Mouse (Mus musculus) brain, adult 2 months (tissue): ENCODE data around the gene Btbd2.
A peak's percentile ranks its signal among the peaks of the same experiment; 100 is the strongest.

Experiments used
- DNase-seq: peaks from one replicate; pipeline ENCODE4 v3.0.0; 2011; ENCODE audit warnings: low read depth, low spot score

Gene Btbd2

GRCm38 (mm10) chr10:80671251-80671650, 14.4 kb upstream of the Btbd2 start:
- no peak for DNase-seq

GRCm38 (mm10) chr10:80670531-80670930, 13.7 kb upstream of the Btbd2 start:
- DNase-seq: no peak

DNA sequence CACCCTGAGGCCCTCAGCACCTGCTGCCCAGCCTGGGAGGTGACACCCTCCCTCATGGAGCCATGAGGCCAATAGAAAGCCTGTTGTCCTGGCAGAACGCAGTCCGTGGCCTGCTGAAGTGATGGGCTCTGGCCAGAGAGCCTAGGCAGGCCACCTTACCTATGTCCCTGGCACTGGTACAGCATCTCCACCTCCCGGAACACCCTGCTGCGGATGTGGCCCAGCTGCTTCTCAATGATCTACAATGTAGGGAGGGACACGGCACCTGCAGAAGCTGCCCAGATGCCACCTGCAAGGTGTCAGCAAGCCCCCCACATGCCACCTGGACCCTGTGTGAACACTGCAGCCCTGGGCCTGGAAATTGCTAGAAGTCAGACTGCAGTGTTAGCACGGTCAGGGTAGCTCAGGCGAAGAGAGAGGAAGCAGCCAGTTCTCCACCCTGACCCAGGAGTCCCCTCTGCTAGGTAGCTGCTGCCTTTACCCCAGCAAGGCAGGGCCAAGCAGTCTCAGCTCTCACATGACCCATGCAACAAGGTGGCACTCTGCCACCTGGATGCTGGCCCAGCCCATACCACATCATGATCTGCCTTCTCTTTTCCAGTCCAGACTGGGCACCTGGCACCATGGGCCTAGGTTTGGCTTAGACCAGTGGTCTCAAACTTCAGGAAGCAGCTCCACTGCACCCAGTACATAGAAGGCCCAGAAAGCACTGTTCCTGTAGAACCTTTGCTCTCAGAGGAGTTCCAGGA, 13.0 kb upstream of the Btbd2 start:
- DNase-seq: peak; percentile 82

- DNase-seq: no peak
Measured at GRCm38 (mm10) chr10:80669018-80669417, 12.1 kb upstream of the Btbd2 start.

DNA sequence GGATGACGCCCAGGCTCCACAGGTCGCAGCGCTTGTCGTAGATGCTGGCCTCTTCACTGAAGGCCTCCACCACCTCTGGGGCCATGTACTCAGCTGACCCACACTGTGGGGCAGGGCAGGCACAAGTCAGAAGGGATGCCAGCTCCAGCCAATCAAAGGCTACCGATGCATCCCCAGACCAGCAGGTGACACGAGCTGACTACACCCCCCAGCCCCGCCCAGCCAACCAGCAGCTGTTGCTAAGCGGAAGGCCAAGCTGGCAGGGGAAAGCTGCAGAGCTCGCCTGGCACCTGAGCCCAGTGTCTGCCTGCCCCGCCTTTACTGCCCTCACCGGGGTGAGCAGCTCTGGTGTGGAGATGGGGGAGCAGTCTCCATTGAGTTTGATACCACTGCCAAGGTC, 11.7 kb upstream of the Btbd2 start:
- peak; percentile 87 for DNase-seq

GRCm38 (mm10) chr10:80666837-80667412, 10.1 kb upstream of the Btbd2 start:
- DNase-seq: no peak

GRCm38 (mm10) chr10:80665981-80666733, 9.3 kb upstream of the Btbd2 start:
- DNase-seq: no peak

GRCm38 (mm10) chr10:80665459-80665858, 8.6 kb upstream of the Btbd2 start:
- no peak for DNase-seq

DNA sequence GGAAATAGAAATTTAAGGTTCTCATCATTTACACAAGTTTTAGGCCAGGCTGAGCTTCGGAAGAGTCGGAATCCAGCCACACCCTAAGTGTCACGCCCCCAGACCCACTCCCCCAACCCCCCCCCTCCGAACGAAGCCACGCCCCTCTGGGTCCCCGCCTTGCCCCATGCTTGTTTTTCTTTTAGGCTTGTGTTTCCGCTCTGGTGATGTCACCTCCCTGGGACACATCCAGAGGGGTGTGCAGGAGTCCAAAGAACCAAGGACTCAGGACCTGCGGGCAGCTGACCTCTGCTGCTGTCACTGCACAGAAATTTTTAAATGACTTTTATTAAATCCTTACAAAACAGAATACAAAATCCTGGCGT, 8.1 kb upstream of the Btbd2 start:
- peak; percentile 52 for DNase-seq

DNA sequence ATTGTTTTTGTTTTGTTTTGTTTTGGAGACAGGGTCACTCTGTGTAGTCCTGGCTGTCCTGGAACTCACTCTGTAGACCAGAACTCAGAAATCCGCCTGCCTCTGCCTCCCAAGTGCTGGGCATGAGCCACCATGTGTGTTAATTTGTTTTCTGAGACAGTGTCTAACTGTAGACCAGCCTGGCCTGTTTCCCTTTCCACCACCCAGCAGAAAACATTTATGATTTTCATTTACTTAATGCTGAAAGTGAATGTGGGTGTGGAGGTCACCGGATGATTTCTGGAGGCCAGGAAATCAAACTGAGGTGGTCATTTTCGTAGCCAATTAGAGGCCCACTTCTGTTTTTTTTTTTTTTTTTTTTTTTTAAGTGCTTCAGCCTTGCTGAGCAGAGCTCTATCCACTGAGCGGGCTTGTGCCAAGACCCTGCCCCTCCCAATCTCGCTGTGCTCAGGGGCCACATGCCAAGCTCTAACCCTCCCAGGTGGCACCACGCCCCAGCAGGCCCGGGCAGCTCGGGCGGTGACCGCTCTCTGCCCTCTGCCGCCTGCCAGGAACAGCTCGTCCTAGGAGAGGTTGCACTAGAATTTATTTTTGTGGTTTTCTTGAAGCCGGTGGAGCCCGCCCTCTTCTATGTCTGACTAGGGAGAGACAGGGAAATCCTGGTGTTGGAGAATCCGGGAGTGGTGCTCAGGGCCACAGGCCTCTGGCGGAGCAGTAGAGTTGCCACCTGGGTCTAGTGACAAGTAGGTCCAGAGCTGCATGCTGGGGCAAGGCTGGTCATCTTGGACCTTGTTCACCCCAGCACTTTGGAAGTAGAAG, 7.5 kb upstream of the Btbd2 start:
- peak; percentile 71 for DNase-seq

- DNase-seq: no peak
Measured at GRCm38 (mm10) chr10:80663485-80664196, 6.8 kb upstream of the Btbd2 start.

DNA sequence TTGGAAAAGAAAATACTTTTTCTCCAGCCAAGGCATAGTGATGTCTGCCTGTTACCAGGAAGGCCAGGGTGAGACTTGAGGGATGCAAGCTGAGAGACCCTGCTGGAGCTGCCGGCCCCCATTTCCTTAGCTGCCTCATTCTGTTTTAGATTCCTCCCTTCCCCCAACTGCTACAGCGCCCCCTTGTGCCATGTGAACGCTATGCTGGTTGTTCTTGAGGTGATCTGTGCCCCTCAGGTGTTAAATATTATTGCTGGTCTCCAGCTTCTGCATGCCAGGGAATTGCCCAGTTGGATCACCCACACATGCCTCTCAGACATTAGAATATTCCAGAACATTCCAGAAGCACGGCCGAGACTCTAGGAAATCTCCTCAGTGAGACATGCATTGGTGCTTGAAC, 4.3 kb upstream of the Btbd2 start:
- peak; percentile 55 for DNase-seq

- peak; percentile 87 for DNase-seq
Measured at GRCm38 (mm10) chr10:80659213-80659612, 2.3 kb upstream of the Btbd2 start.

DNA sequence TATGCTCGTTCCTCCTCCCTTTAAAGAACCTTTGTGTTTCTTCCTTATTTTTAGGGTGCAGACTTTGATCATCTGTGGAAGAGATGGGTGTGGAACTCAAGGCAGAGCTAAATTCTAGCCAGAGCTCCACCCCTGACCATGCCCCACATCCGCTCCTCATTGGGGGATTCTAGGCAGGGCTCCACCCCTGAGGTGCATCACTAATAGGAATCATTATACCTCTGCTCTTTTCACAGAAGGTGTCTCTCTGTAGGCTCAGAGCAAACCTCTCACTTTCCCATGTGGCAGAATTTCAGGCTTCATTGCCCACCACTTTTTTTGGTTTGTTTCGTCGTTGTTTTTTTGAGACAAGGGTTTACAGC, 2.0 kb upstream of the Btbd2 start:
- peak; percentile 74 for DNase-seq

DNA sequence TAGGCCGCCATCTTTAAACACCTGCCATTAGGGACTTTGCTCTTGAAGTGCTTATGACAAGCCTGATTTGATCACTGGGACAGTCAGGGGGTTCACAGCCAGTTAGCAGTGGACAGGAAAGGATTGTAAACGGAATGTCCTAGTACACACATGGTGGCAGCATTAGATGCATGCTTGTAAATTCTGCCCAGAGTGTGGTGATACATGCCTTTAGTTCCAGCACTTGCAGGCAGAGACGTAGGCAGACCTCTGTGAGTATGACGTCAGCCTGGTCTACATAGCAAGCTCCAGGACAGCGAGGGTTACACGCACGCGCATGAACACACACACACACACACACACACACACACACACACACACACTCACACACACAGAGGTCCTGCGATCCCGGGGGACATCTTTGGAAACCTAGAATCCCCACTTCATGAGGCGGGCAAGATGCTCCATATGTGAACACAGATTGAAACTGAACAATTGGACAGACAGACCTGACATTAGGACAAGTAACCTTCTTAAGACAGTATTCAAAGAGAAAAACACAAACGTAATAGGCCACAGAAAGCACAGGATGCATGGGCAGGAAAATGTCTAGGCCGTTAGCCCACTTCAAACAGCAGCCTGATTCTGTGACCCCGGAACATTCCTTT, 1.4 kb upstream of the Btbd2 start:
- peak; percentile 64 for DNase-seq

- DNase-seq: peak; percentile 100
Measured at GRCm38 (mm10) chr10:80656130-80656862, 575 bp downstream of the Btbd2 start.

DNA sequence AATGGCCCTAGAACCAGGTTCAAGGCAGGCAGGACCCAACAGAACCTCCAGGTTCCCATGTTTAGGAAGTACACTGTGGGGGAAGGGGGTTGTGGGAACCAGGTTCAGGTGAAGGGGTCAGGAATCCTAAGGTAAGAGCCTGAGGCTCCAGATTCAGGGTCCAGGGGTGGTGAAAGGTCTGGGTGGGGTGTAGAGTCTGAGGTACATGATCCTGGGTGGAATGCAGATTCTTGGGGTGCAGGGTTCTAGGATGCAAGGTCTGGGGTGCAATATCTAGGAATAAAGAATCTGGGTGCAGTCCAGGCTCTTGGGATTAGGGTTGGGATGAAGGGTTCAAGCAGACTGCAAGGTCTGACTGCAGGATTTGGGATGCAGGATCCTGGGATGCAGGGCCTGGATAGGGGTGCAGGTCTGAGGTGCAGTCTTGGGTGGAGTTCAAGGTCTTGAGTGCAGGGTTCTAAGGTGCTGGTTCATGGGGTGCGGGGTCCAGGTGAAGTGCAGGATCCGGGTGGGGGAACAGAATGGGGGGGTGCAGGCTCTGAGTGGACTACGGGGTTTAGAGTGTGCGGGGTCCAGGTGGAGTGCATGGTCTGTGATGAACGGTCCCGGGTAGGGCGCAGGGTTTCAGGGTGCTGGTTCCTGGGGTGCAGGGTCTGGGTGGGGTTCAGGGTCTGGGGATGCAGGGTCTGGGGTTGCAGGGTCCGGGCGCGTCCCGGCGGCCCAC, 1.3 kb downstream of the Btbd2 start:
- no peak for DNase-seq

GRCm38 (mm10) chr10:80654866-80655265, 2.0 kb downstream of the Btbd2 start:
- no peak for DNase-seq

- no peak for DNase-seq
Measured at GRCm38 (mm10) chr10:80653156-80653720, 3.6 kb downstream of the Btbd2 start.
